Mouse (Mus musculus): Measurements from ENCODE around the gene Cd109. TPM values are rescaled to one million over a fixed set of nuclear protein-coding genes. Genes with fewer than 3 reads are reported as not detected.

The Cd109 gene
- polyA plus RNA-seq (2012; ENCODE audit: low replicate concordance): not detected in 2 replicates

GRCm38 (mm10) chr9:78615401-78616021, at the start of gene Cd109:
Cd109 (plus strand) TSS chr9:78615546.

GRCm38 (mm10) chr9:78587914-78588313, 27.4 kb upstream of the Cd109 start, which contains the start of gene Slc17a5:
Slc17a5 (minus strand) TSS chr9:78588041.

Other genes starting within 250 kb of the Cd109 start
- gene Dppa5a, start 247.4 kb upstream of the Cd109 start, polyA plus RNA-seq (2012; ENCODE audit: low replicate concordance): not detected in 2 replicates
- not detected in 2 replicates for gene Ooep, start 236.8 kb upstream of the Cd109 start, polyA plus RNA-seq (2012; ENCODE audit: low replicate concordance)
- 0.64 and 1.4 TPM in 2 replicates for gene Ddx43, start 219.8 kb upstream of the Cd109 start, polyA plus RNA-seq (2012; ENCODE audit: low replicate concordance)
- gene Cgas, start 172.3 kb upstream of the Cd109 start, polyA plus RNA-seq (2012; ENCODE audit: low replicate concordance): 1.1 and 4.1 TPM in 2 replicates
- gene Mto1, start 167.3 kb upstream of the Cd109 start, polyA plus RNA-seq (2012; ENCODE audit: low replicate concordance): 8.8 and 19.1 TPM in 2 replicates
- 0.15 TPM in 1 of 2 replicates, not detected in the other for gene Gm17324, start 166.8 kb upstream of the Cd109 start, polyA plus RNA-seq (2012; ENCODE audit: low replicate concordance)
- gene Eef1a1, start 126.4 kb upstream of the Cd109 start, polyA plus RNA-seq (2012; ENCODE audit: low replicate concordance): 594 and 678 TPM in 2 replicates
- gene Slc17a5, start 27.5 kb upstream of the Cd109 start, polyA plus RNA-seq (2012; ENCODE audit: low replicate concordance): 2.5 and 4.9 TPM in 2 replicates

Data from hematopoietic multipotent progenitor cell, adult 10-12 weeks (in vitro differentiated cells).